In the genomic region with DNA sequence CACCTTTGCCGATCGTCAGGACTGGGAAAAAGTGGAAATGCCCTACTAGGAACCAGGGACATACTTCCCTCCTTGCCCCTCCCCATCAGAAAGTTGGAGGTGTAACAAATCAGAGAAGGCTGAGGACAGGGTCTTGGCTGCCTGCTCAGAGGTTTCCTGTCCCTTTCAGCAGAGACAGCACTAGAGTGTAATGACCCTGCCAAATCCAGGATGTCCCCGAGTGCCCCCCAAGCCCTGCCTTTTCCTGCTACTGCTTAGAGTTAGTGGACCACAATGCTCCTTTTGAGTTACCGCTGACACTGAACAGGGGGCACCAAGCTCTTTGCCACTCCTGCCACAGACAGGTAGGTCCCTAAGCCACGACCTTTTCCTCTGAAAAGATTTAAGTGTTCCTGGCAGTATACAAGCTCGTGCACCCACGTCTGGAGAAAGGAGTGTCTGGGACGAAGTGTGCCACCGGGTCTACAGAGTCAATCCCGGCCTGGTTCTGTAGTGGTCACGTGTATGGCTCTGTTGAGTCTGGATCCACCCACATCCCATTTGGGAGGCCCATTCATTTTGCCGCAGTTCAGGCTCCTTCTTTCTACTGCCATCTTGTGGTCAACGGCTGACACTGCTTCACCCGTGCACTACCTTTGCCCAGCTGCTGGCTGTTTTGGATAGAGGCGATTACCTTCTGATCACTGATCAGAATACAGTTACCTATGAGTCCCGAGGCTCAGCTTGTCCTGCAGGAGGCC, we compare ENCODE assay signal across 8 mouse cellular contexts. TPM values are rescaled to one million over a fixed set of nuclear protein-coding genes. Genes with fewer than 3 reads are reported as not detected.
DNase-seq lines count a peak whose midpoint lies in the region; ATAC-seq and TF ChIP-seq lines count a peak whose summit lies in the region.

No protein-coding gene starts in this region.

- no peak overlapping the region for H3K9ac ChIP-seq in forebrain, embryonic 14.5 days (ENCODE audit: low read length)
- H3K9ac ChIP-seq in hindbrain, embryonic 13.5 days, result no peak overlapping the region

- DNase-seq in layer of hippocampus, adult 11-12 months (ENCODE audit: low spot score), result peak; percentile 64
- DNase-seq in layer of hippocampus, adult 9-10 months (ENCODE audit: low spot score), result no peak
- peak; percentile 77 for DNase-seq in cerebellum, adult 11-12 months
- DNase-seq in forebrain, embryonic 14.5 days (ENCODE audit: low spot score), result peak; percentile 81
- DNase-seq in left cerebral cortex, adult 2 months (ENCODE audit: extremely low spot score in 1 of 2, low spot score in 2 of 2), result peak; percentile 51 to 57
- DNase-seq in right cerebral cortex, postnatal 10 days (ENCODE audit: low spot score in 2 of 2), result peak; percentile 67 to 75

- H3K79me2 ChIP-seq in macrophage (ENCODE audit: inconsistent target), result peaks cover 76% of the 10 kb centered on the region

- WGBS in forebrain, embryonic 14.5 days, result 18% methylated on average over 16 of the region's 16 CpGs
- 21% methylated on average over 16 of the region's 16 CpGs for WGBS in hindbrain, embryonic 13.5 days
- 21% methylated on average over 16 of the region's 16 CpGs for whole genome bisulfite sequencing in macrophage (ENCODE audit: missing documents)

- H3K36me3 ChIP-seq in forebrain, embryonic 14.5 days (ENCODE audit: control insufficient read depth, insufficient read depth, low read length), result peaks cover 16% of the 10 kb centered on the region
- peaks cover 26% of the 10 kb centered on the region for H3K36me3 ChIP-seq in hindbrain, embryonic 13.5 days
- peaks cover 51% of the 10 kb centered on the region for H3K36me3 ChIP-seq in macrophage (ENCODE audit: inconsistent target)

- H3K4me3 ChIP-seq in forebrain, embryonic 14.5 days (ENCODE audit: low read depth, low read length), result no peak overlapping the region
- H3K4me3 ChIP-seq in hindbrain, embryonic 13.5 days, result no peak overlapping the region
- no peak overlapping the region for H3K4me3 ChIP-seq in left cerebral cortex, adult 2 months
- H3K4me3 ChIP-seq in macrophage (ENCODE audit: inconsistent target), result no peak overlapping the region

- H3K4me2 ChIP-seq in forebrain, embryonic 14.5 days (ENCODE audit: low read length), result no peak overlapping the region
- peak overlapping the region; percentile 18; the same call in 1 of the 2 replicates for H3K4me2 ChIP-seq in hindbrain, embryonic 13.5 days

- H3K9me3 ChIP-seq in forebrain, embryonic 14.5 days (replicated peaks; ENCODE audit: control insufficient read depth, low read length), result no peaks in the 10 kb centered on the region
- H3K9me3 ChIP-seq in hindbrain, embryonic 13.5 days, result no peaks in the 10 kb centered on the region

- H3K4me1 ChIP-seq in forebrain, embryonic 14.5 days (ENCODE audit: control insufficient read depth, insufficient read depth, low read length), result peaks cover 14% of the 10 kb centered on the region
- H3K4me1 ChIP-seq in hindbrain, embryonic 13.5 days (replicated peaks), result peaks cover 37% of the 10 kb centered on the region

- intact Hi-C loops in left cerebral cortex, adult 2 months (cut with DNase I), result no loop called here

- peak; percentile 84 for TF ChIP-seq CTCF in left cerebral cortex, adult 2 months (IDR thresholded peaks at IDR 0.05)

- H3K27ac ChIP-seq in forebrain, embryonic 14.5 days (ENCODE audit: low read depth, low read length), result no peak overlapping the region
- no peak overlapping the region for H3K27ac ChIP-seq in hindbrain, embryonic 13.5 days
- no peak overlapping the region for H3K27ac ChIP-seq in left cerebral cortex, adult 2 months
- H3K27ac ChIP-seq in macrophage, result peak overlapping the region; percentile 93

- H3K27me3 ChIP-seq in forebrain, embryonic 14.5 days (replicated peaks; ENCODE audit: control insufficient read depth, insufficient read depth, low read length), result no peaks in the 10 kb centered on the region
- no peaks in the 10 kb centered on the region for H3K27me3 ChIP-seq in hindbrain, embryonic 13.5 days

- peak; percentile 15 for ATAC-seq in forebrain, embryonic 14.5 days
- ATAC-seq in hindbrain, embryonic 13.5 days (ENCODE audit: low FRiP score), result no peak

RNA-seq across cellular contexts. Expression of gene Tpra1, which starts 4.5 kb away (rescaled TPM):
- polyA plus RNA-seq in forebrain, embryonic 14.5 days (2014; fragmentation: Nextera tagmentation; extraction: Ambion mirVana), result 32.9 and 41.2 TPM in 2 replicates
- polyA plus RNA-seq in hindbrain, embryonic 13.5 days (2015; fragmentation: Nextera tagmentation; extraction: Ambion mirVana), result 73.6 and 78.8 TPM in 2 replicates
- 10 to 100 TPM; 50.8 to 53.6 TPM for total RNA-seq in left cerebral cortex, adult 2 months (2021)
- 100 to 1,000 TPM in 22 of 26 experiments, 10 to 100 TPM in 4; 34.3 to 638 (median 220) TPM for total RNA-seq in macrophage (2018; cell fraction: chromatin; rRNA removed)
- 100 to 1,000 TPM in 23 of 26 experiments, 10 to 100 TPM in 3; 65.7 to 224 (median 135) TPM for total RNA-seq in macrophage (2018; cell fraction: cytosol; rRNA removed)
- 100 to 1,000 TPM in 21 of 26 experiments, 10 to 100 TPM in 5; 40.5 to 401 (median 169) TPM for total RNA-seq in macrophage (2018; cell fraction: nucleus; rRNA removed)
- 101 to 202 TPM (median 130 TPM) in 3 replicates for polyA plus RNA-seq in macrophage (2018)

RNA-seq across cellular contexts. Expression of gene Mcm2, which starts 8.0 kb away (rescaled TPM):
- 71.1 and 82.8 TPM in 2 replicates for polyA plus RNA-seq in forebrain, embryonic 14.5 days (2014; fragmentation: Nextera tagmentation; extraction: Ambion mirVana)
- 43.0 and 43.7 TPM in 2 replicates for polyA plus RNA-seq in hindbrain, embryonic 13.5 days (2015; fragmentation: Nextera tagmentation; extraction: Ambion mirVana)
- total RNA-seq in left cerebral cortex, adult 2 months (2021), result 1 to 10 TPM; 2.1 to 4.5 TPM
- 10 to 100 TPM in 14 of 26 experiments, 1 to 10 TPM in 12; 1.5 to 28.4 (median 11.7) TPM for total RNA-seq in macrophage (2018; cell fraction: chromatin; rRNA removed)
- total RNA-seq in macrophage (2018; cell fraction: cytosol; rRNA removed), result 10 to 100 TPM in 20 of 26 experiments, 1 to 10 TPM in 6; 8.0 to 18.1 (median 12.9) TPM
- total RNA-seq in macrophage (2018; cell fraction: nucleus; rRNA removed), result 10 to 100 TPM in 10 of 26 experiments, 1 to 10 TPM in 16; 3.3 to 75.8 (median 9.0) TPM
- polyA plus RNA-seq in macrophage (2018), result 7.5 to 84.8 TPM (median 17.8 TPM) in 3 replicates

RNA-seq across cellular contexts. Expression of gene Podxl2, which starts 31.7 kb away (rescaled TPM):
- polyA plus RNA-seq in forebrain, embryonic 14.5 days (2014; fragmentation: Nextera tagmentation; extraction: Ambion mirVana), result 334 and 428 TPM in 2 replicates
- 546 and 595 TPM in 2 replicates for polyA plus RNA-seq in hindbrain, embryonic 13.5 days (2015; fragmentation: Nextera tagmentation; extraction: Ambion mirVana)
- total RNA-seq in left cerebral cortex, adult 2 months (2021), result 100 to 1,000 TPM; 196 to 201 TPM
- 1 to 10 TPM in 1 of 26 experiments, under 1 TPM in 1, not detected in 24; 0.57 to 2.8 TPM for total RNA-seq in macrophage (2018; cell fraction: chromatin; rRNA removed)
- under 1 TPM in 3 of 26 experiments, not detected in 23; 0.10 to 0.32 (median 0.24) TPM for total RNA-seq in macrophage (2018; cell fraction: cytosol; rRNA removed)
- under 1 TPM in 1 of 26 experiments, not detected in 25; 0.62 TPM for total RNA-seq in macrophage (2018; cell fraction: nucleus; rRNA removed)
- 0.11 TPM in 1 of 3 replicates, not detected in the others for polyA plus RNA-seq in macrophage (2018)

Comparison
In these comparisons a context has a peak if more than half of its experiments do, and no peak if none do; other contexts are left out.
1. RNA of gene Podxl2, which starts 31.7 kb away (polyA plus RNA-seq): 546 to 595 TPM in hindbrain, embryonic 13.5 days and 334 to 428 TPM in forebrain, embryonic 14.5 days; 0.11 TPM in macrophage; every median in the first group is over 100 times any median in the second.